Mouse (Mus musculus): ENCODE data around the gene Zdhhc20. TPM values are rescaled to one million over a fixed set of nuclear protein-coding genes. Genes with fewer than 3 reads are reported as not detected.

Gene Zdhhc20
- polyA plus RNA-seq, 1 experiment: 51.5 TPM

- Histone ChIP-seq H3K4me3 (ENCODE audit: low read depth, low read length) (peak overlapping the region; percentile 17), H3K4me1 (ENCODE audit: control insufficient read depth, insufficient read depth, low read length) (no peaks in the 10 kb centered on the region)
These were observed 62.8 kb downstream of the Zdhhc20 start for GRCm38 (mm10) chr14:57827284-57827683.

GRCm38 (mm10) chr14:57825788-57826751 lies 64.0 kb downstream of the Zdhhc20 start, which contains the start of the genes Ska3 and Mrpl57:
Gene Ska3, minus strand, starts transcription at chr14:57826185.
Gene Mrpl57, plus strand, starts transcription at chr14:57826234.
- no peaks in the 10 kb centered on the region for H3K27me3 ChIP-seq (ENCODE audit: control insufficient read depth, insufficient read depth, low read length, poor library complexity, severe bottlenecking)
- TF ChIP-seq POLR2A (IDR thresholded peaks at IDR 0.05; ENCODE audit: insufficient read depth, low read length): peak; percentile 84
- no peak for TF ChIP-seq CTCF (IDR thresholded peaks at IDR 0.05; ENCODE audit: low read depth, low read length)

More at GRCm38 (mm10) chr14:57827284-57827683, 62.8 kb downstream of the Zdhhc20 start:
- Histone ChIP-seq H3K9ac (ENCODE audit: low read depth, poor library complexity, severe bottlenecking) (peak overlapping the region; percentile 79), H3K27me3 (ENCODE audit: control insufficient read depth, insufficient read depth, low read length, poor library complexity, severe bottlenecking) (no peaks in the 10 kb centered on the region), H3K9me3 (replicated peaks; ENCODE audit: control insufficient read depth, insufficient read depth, low read length, poor library complexity, severe bottlenecking) (no peaks in the 10 kb centered on the region), H3K27ac (ENCODE audit: insufficient read depth, low read length) (no peak overlapping the region), H3K36me3 (ENCODE audit: control insufficient read depth, insufficient read depth, low read length, poor library complexity, severe bottlenecking) (peaks cover 9% of the 10 kb centered on the region)
- no peak for TF ChIP-seq CTCF (IDR thresholded peaks at IDR 0.05; ENCODE audit: low read depth, low read length)
- TF ChIP-seq EP300 (IDR thresholded peaks at IDR 0.05; ENCODE audit: insufficient read depth, low read depth, low read length): no peak
- no peak for TF ChIP-seq POLR2A (IDR thresholded peaks at IDR 0.05; ENCODE audit: insufficient read depth, low read length)

GRCm38 (mm10) chr14:57820839-57821238 lies 69.2 kb downstream of the Zdhhc20 start:
- no peak for TF ChIP-seq CTCF (IDR thresholded peaks at IDR 0.05; ENCODE audit: low read depth, low read length)
- TF ChIP-seq EP300 (IDR thresholded peaks at IDR 0.05; ENCODE audit: insufficient read depth, low read depth, low read length): no peak
- TF ChIP-seq POLR2A (IDR thresholded peaks at IDR 0.05; ENCODE audit: insufficient read depth, low read length): no peak
- Histone ChIP-seq H3K27me3 (ENCODE audit: control insufficient read depth, insufficient read depth, low read length, poor library complexity, severe bottlenecking) (no peaks in the 10 kb centered on the region), H3K36me3 (ENCODE audit: control insufficient read depth, insufficient read depth, low read length, poor library complexity, severe bottlenecking) (peaks cover 58% of the 10 kb centered on the region), H3K4me3 (ENCODE audit: low read depth, low read length) (no peak overlapping the region), H3K27ac (ENCODE audit: insufficient read depth, low read length) (no peak overlapping the region), H3K4me1 (ENCODE audit: control insufficient read depth, insufficient read depth, low read length) (no peaks in the 10 kb centered on the region), H3K9ac (ENCODE audit: low read depth, poor library complexity, severe bottlenecking) (no peak overlapping the region), H3K9me3 (replicated peaks; ENCODE audit: control insufficient read depth, insufficient read depth, low read length, poor library complexity, severe bottlenecking) (no peaks in the 10 kb centered on the region)

More at GRCm38 (mm10) chr14:57825788-57826751, 64.0 kb downstream of the Zdhhc20 start, which contains the start of the genes Ska3 and Mrpl57:
- Histone ChIP-seq H3K4me1 (ENCODE audit: control insufficient read depth, insufficient read depth, low read length) (no peaks in the 10 kb centered on the region), H3K36me3 (ENCODE audit: control insufficient read depth, insufficient read depth, low read length, poor library complexity, severe bottlenecking) (peaks cover 21% of the 10 kb centered on the region), H3K4me3 (ENCODE audit: low read depth, low read length) (peak within 1 kb of the TSS; percentile 83), H3K9me3 (replicated peaks; ENCODE audit: control insufficient read depth, insufficient read depth, low read length, poor library complexity, severe bottlenecking) (no peaks in the 10 kb centered on the region), H3K27ac (ENCODE audit: insufficient read depth, low read length) (peak within 1 kb of the TSS; percentile 64), H3K9ac (ENCODE audit: low read depth, poor library complexity, severe bottlenecking) (peak within 1 kb of the TSS; percentile 79)

DNA sequence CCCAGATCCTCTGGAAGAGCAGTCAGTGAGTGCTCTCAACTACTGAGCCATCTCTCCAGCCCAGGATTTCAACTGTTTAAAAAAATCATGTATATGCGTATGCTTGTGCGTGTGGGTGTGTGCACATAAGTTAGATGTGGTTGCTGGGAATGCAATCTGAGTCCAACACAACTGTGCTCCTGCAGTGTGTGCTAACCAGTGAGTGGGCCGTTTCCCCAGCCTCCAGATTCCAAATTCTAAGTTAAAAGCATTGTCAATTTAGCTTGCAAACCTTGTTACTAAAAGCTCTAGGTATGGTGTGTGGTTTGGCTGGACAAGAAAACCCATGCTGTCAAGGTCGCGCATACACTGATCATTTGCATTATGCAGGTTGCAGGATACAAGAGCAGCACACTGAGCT lies 78.2 kb downstream of the Zdhhc20 start:
- H3K4me1 ChIP-seq (ENCODE audit: control insufficient read depth, insufficient read depth, low read length): no peaks in the 10 kb centered on the region

DNA sequence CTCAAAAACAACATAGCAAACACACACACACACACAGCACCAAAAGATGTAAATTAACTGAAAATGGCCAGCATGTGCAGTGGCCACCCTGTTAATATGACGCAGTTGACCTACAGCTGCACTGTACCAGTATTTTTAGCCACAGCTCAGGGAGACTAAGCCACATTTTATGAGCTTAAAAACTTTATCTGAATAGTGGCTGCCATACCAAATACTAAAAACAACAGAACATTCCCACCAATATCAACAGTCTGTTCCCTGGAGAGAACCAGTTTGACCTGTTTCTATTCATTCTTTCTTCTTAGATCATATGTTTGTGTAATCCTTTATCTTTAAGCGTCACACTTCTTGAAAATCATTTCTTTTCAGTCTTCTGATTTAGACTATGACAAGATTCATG lies 79.2 kb downstream of the Zdhhc20 start:
- peaks cover 47% of the 10 kb centered on the region for H3K36me3 ChIP-seq (ENCODE audit: control insufficient read depth, insufficient read depth, low read length, poor library complexity, severe bottlenecking)
- H3K27ac ChIP-seq (ENCODE audit: insufficient read depth, low read length): no peak overlapping the region

More for the DNA sequence above, 78.2 kb downstream of the Zdhhc20 start:
- no peak overlapping the region for H3K4me3 ChIP-seq (ENCODE audit: low read depth, low read length)
- H3K9ac ChIP-seq (ENCODE audit: low read depth, poor library complexity, severe bottlenecking): no peak overlapping the region
- no peaks in the 10 kb centered on the region for H3K9me3 ChIP-seq (replicated peaks; ENCODE audit: control insufficient read depth, insufficient read depth, low read length, poor library complexity, severe bottlenecking)
- H3K27ac ChIP-seq (ENCODE audit: insufficient read depth, low read length): no peak overlapping the region
- peaks cover 41% of the 10 kb centered on the region for H3K36me3 ChIP-seq (ENCODE audit: control insufficient read depth, insufficient read depth, low read length, poor library complexity, severe bottlenecking)
- H3K27me3 ChIP-seq (ENCODE audit: control insufficient read depth, insufficient read depth, low read length, poor library complexity, severe bottlenecking): no peaks in the 10 kb centered on the region
- TF ChIP-seq CTCF (IDR thresholded peaks at IDR 0.05; ENCODE audit: low read depth, low read length): no peak
- TF ChIP-seq EP300 (IDR thresholded peaks at IDR 0.05; ENCODE audit: insufficient read depth, low read depth, low read length): no peak
- TF ChIP-seq POLR2A (IDR thresholded peaks at IDR 0.05; ENCODE audit: insufficient read depth, low read length): no peak

DNA sequence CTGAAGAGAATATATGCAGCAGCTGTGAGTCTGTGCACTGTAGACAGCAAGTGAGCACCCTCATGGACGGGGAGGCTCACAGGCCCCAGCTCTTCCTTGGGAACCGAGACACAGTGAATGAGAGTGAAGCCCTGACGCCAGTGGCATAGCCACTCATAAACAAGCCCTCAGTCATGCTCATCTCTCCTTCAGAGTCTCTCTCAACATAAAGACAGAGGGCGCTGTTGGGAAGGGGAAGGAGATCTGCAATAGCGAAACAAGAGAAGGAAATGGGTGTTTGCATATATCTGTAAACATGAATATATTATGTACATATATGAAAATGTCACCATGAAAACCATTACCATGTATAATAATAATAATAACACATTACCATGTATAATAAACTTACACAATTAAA lies 81.5 kb downstream of the Zdhhc20 start:
- no peak overlapping the region for H3K9ac ChIP-seq (ENCODE audit: low read depth, poor library complexity, severe bottlenecking)
- no peak overlapping the region for H3K27ac ChIP-seq (ENCODE audit: insufficient read depth, low read length)
- H3K4me3 ChIP-seq (ENCODE audit: low read depth, low read length): no peak overlapping the region
- no peaks in the 10 kb centered on the region for H3K4me1 ChIP-seq (ENCODE audit: control insufficient read depth, insufficient read depth, low read length)
- no peaks in the 10 kb centered on the region for H3K9me3 ChIP-seq (replicated peaks; ENCODE audit: control insufficient read depth, insufficient read depth, low read length, poor library complexity, severe bottlenecking)
- peaks cover 61% of the 10 kb centered on the region for H3K36me3 ChIP-seq (ENCODE audit: control insufficient read depth, insufficient read depth, low read length, poor library complexity, severe bottlenecking)
- TF ChIP-seq POLR2A (IDR thresholded peaks at IDR 0.05; ENCODE audit: insufficient read depth, low read length) (no peak), CTCF (IDR thresholded peaks at IDR 0.05; ENCODE audit: low read depth, low read length) (peak; percentile 14), EP300 (IDR thresholded peaks at IDR 0.05; ENCODE audit: insufficient read depth, low read depth, low read length) (no peak)
- H3K27me3 ChIP-seq (ENCODE audit: control insufficient read depth, insufficient read depth, low read length, poor library complexity, severe bottlenecking): no peaks in the 10 kb centered on the region

More for the DNA sequence above, 79.2 kb downstream of the Zdhhc20 start:
- no peak overlapping the region for H3K4me3 ChIP-seq (ENCODE audit: low read depth, low read length)
- TF ChIP-seq CTCF (IDR thresholded peaks at IDR 0.05; ENCODE audit: low read depth, low read length): no peak
- H3K4me1 ChIP-seq (ENCODE audit: control insufficient read depth, insufficient read depth, low read length): no peaks in the 10 kb centered on the region
- no peak overlapping the region for H3K9ac ChIP-seq (ENCODE audit: low read depth, poor library complexity, severe bottlenecking)
- H3K27me3 ChIP-seq (ENCODE audit: control insufficient read depth, insufficient read depth, low read length, poor library complexity, severe bottlenecking): no peaks in the 10 kb centered on the region
- no peaks in the 10 kb centered on the region for H3K9me3 ChIP-seq (replicated peaks; ENCODE audit: control insufficient read depth, insufficient read depth, low read length, poor library complexity, severe bottlenecking)

All from ES-Bruce4 (cell line).